Comparison of ENCODE assay signal across 20 mouse cellular contexts in genomic region chr12:109764293-109764692, GRCm38 (mm10).
A peak's percentile ranks its signal among the peaks of the same experiment; 100 is the strongest.
DNase-seq lines count a peak whose midpoint lies in the region; ATAC-seq and TF ChIP-seq lines count a peak whose summit lies in the region.
"Had no signal": no experiment of that assay in that cellular context is flagged by ENCODE, and none has a peak within 500 bp of the region (broad histone marks: within the 10 kb centered on the region; RNA-seq: fewer than 3 reads in every experiment).

No protein-coding gene starts in this region.

- H3K4me3 ChIP-seq in stomach, postnatal 0 days (ENCODE audit: low read depth, low read length): no peak overlapping the region
- H3K4me3 ChIP-seq in midbrain, embryonic 11.5 days (ENCODE audit: low read depth, low read length): no peak overlapping the region
- H3K4me3 ChIP-seq: embryonic facial prominence, embryonic 10.5 days; embryonic facial prominence, embryonic 12.5 days; forebrain, embryonic 13.5 days; forebrain, embryonic 15.5 days had no signal

- no peak overlapping the region for H3K27ac ChIP-seq in stomach, postnatal 0 days (replicated peaks)
- H3K27ac ChIP-seq in midbrain, embryonic 11.5 days (ENCODE audit: low read depth, low read length): no peak overlapping the region
- H3K27ac ChIP-seq: embryonic facial prominence, embryonic 10.5 days; embryonic facial prominence, embryonic 12.5 days; forebrain, embryonic 13.5 days; forebrain, embryonic 15.5 days had no signal

- H3K36me3 ChIP-seq in stomach, postnatal 0 days (ENCODE audit: control insufficient read depth, insufficient read depth, low read length): no peaks in the 10 kb centered on the region
- H3K36me3 ChIP-seq in midbrain, embryonic 11.5 days (ENCODE audit: control insufficient read depth, insufficient read depth, low read length): no peaks in the 10 kb centered on the region
- H3K36me3 ChIP-seq: embryonic facial prominence, embryonic 10.5 days; embryonic facial prominence, embryonic 12.5 days; forebrain, embryonic 15.5 days had no signal

- H3K27me3 ChIP-seq in stomach, postnatal 0 days (ENCODE audit: control insufficient read depth, insufficient read depth, low read length): no peaks in the 10 kb centered on the region
- no peaks in the 10 kb centered on the region for H3K27me3 ChIP-seq in midbrain, embryonic 11.5 days (ENCODE audit: control insufficient read depth, insufficient read depth, low read length)
- H3K27me3 ChIP-seq: embryonic facial prominence, embryonic 12.5 days; forebrain, embryonic 13.5 days; forebrain, embryonic 15.5 days had no signal

- H3K9ac ChIP-seq in stomach, postnatal 0 days (ENCODE audit: low read length): no peak overlapping the region
- H3K9ac ChIP-seq in midbrain, embryonic 11.5 days (ENCODE audit: low read length): no peak overlapping the region
- H3K9ac ChIP-seq: embryonic facial prominence, embryonic 12.5 days; forebrain, embryonic 13.5 days; forebrain, embryonic 15.5 days; forebrain, postnatal 0 days had no signal

- H3K4me2 ChIP-seq in stomach, postnatal 0 days (replicated peaks; ENCODE audit: low read depth): no peak overlapping the region
- H3K4me2 ChIP-seq in midbrain, embryonic 11.5 days: no peak overlapping the region
- H3K4me2 ChIP-seq: embryonic facial prominence, embryonic 12.5 days; forebrain, embryonic 13.5 days; forebrain, embryonic 15.5 days had no signal

- DNase-seq in adrenal gland, adult (ENCODE audit: inconsistent age in 2 of 2, low spot score in 1 of 2): peak; percentile 35 to 36
- no peak for DNase-seq in adrenal gland, adult 8-10 months
- DNase-seq in 3T3-L1 (ENCODE audit: low read depth, low spot score): peak; percentile 76
- peak; percentile 49 for DNase-seq in Muller cell, postnatal 12 days (ENCODE audit: inconsistent ontology term)
- DNase-seq in stomach, postnatal 0 days (ENCODE audit: low spot score): no peak
- DNase-seq in midbrain, embryonic 11.5 days (ENCODE audit: low spot score, missing footprints): no peak
- DNase-seq: adrenal gland, adult 2 months; adrenal gland, postnatal 14 days; cerebellum, adult 11-12 months; cerebellum, adult 2 months; cerebellum, adult 9-10 months; cerebellum, postnatal 10 days; cerebellum, postnatal 25 days; forebrain, postnatal 0 days had no signal

- ATAC-seq in stomach, postnatal 0 days (ENCODE audit: low FRiP score, low TSS enrichment): no peak
- no peak for ATAC-seq in midbrain, embryonic 11.5 days (ENCODE audit: low FRiP score)
- ATAC-seq: activated CD4-positive, CD25-positive, alpha-beta regulatory T cell, adult 4 months; forebrain, embryonic 13.5 days; forebrain, embryonic 15.5 days; forebrain, postnatal 0 days; Patski had no signal

- TF ChIP-seq EP300 in stomach, postnatal 0 days (optimal IDR thresholded peaks at IDR 0.05): no peak

- no peaks in the 10 kb centered on the region for H3K4me1 ChIP-seq in stomach, postnatal 0 days (replicated peaks; ENCODE audit: control insufficient read depth, insufficient read depth)
- H3K4me1 ChIP-seq in midbrain, embryonic 11.5 days (ENCODE audit: control insufficient read depth, insufficient read depth, low read length): no peaks in the 10 kb centered on the region
- H3K4me1 ChIP-seq: embryonic facial prominence, embryonic 10.5 days; embryonic facial prominence, embryonic 12.5 days; forebrain, embryonic 13.5 days; forebrain, embryonic 15.5 days had no signal

- 81% methylated on average over 4 of the region's 4 CpGs for WGBS in stomach, postnatal 0 days
- WGBS in midbrain, embryonic 11.5 days: 72% methylated on average over 4 of the region's 4 CpGs

- no peaks in the 10 kb centered on the region for H3K9me3 ChIP-seq in stomach, postnatal 0 days (ENCODE audit: control insufficient read depth, low read length)
- no peaks in the 10 kb centered on the region for H3K9me3 ChIP-seq in midbrain, embryonic 11.5 days (ENCODE audit: control insufficient read depth, low read length)
- H3K9me3 ChIP-seq: embryonic facial prominence, embryonic 10.5 days; embryonic facial prominence, embryonic 12.5 days; forebrain, embryonic 13.5 days; forebrain, embryonic 15.5 days had no signal

- no peak for TF ChIP-seq CTCF in stomach, postnatal 0 days (IDR thresholded peaks at IDR 0.05; ENCODE audit: low read depth)

Comparison
In these comparisons a context has a peak if more than half of its experiments do, and no peak if none do; other contexts are left out.
1. DNase-seq: peak in adrenal gland, adult (2 of 2), 3T3-L1 (single experiment) and Muller cell, postnatal 12 days (single experiment); none in adrenal gland, adult 8-10 months (single experiment), stomach, postnatal 0 days (single experiment) and midbrain, embryonic 11.5 days (single experiment).